Mouse (Mus musculus) G1E (cell line): ENCODE measurements at regions not wholly inside any gene's neighbourhood (a gene's known extent, or its start where the extent isn't known, plus 50 kb on each side); places are given as distances from the start of the nearest gene placed in this dataset.

ENCODE experiments used
- CTCF ChIP-seq: IDR thresholded peaks from 2 replicates; pipeline ENCODE4 v1.5.1; 2012; ENCODE audit warnings: low read depth, low read length, inconsistent platforms, mixed read lengths
- GATA1 ChIP-seq: IDR thresholded peaks from 2 replicates; pipeline ENCODE4 v1.6.1; 2012; ENCODE audit warnings: borderline replicate concordance, low read length, inconsistent platforms, mixed read lengths
- POLR2AphosphoS5 ChIP-seq: IDR thresholded peaks from 2 replicates; pipeline ENCODE4 v1.6.1; 2012; ENCODE audit warnings: low read depth, low read length, inconsistent platforms; ENCODE audit not compliant: insufficient replicate concordance
- TAL1 ChIP-seq: conservative IDR thresholded peaks from 2 replicates; pipeline ENCODE4 v1.6.1; 2012; ENCODE audit warnings: low read depth, low read length, inconsistent platforms, mixed read lengths

- TF ChIP-seq GATA1 (no peak), CTCF (no peak), TAL1 (no peak), POLR2AphosphoS5 (no peak)
These were observed 175.8 kb upstream of the Klf14 start for GRCm38 (mm10) chr6:31134736-31135077.
